Mouse (Mus musculus): ENCODE results near the gene Trp53. TPM values are rescaled to one million over a fixed set of nuclear protein-coding genes. Genes with fewer than 3 reads are reported as not detected.

Trp53 gene
- polyA plus RNA-seq, 1 experiment from 2014 or later = 169 TPM

DNA sequence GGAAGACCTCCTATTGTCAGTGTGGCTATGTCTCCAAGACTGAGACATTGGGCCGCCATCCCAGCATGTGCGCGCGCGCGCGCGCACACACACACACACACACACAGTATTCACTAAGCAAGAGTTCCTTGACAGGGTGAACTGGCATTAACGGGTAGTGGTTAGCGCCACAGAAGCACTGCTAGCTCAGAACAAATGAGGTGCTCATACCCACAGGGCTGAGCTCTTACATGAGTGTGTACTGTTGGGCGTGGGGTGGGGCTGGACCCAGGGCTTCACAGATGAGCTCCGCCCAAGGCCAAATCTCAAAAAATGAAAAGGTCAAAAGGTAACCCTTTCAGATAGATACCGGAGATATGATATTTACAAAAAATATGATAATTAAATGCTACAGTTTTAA, 4.8 kb downstream of the Trp53 start:
- ATAC-seq (ENCODE audit: insufficient read depth, low FRiP score, low TSS enrichment) (no peak), DNase-seq (ENCODE audit: low spot score) (no peak)
- 97% methylated on average over 13 of the region's 13 CpGs for WGBS
- peaks cover 4% of the 10 kb centered on the region; the same call in 1 of the 2 replicates for H3K4me1 ChIP-seq (ENCODE audit: control insufficient read depth, insufficient read depth, low read length)
- H3K4me2 ChIP-seq (ENCODE audit: low read depth) = no peak overlapping the region
- H3K36me3 ChIP-seq (ENCODE audit: control insufficient read depth, insufficient read depth, low read length) = peaks cover 20% of the 10 kb centered on the region
- no peak overlapping the region for H3K4me3 ChIP-seq (ENCODE audit: low read depth, low read length)
- H3K27ac ChIP-seq (ENCODE audit: low read depth, low read length) = no peak overlapping the region
- H3K9ac ChIP-seq (ENCODE audit: low read length) = no peak overlapping the region
- H3K9me3 ChIP-seq (ENCODE audit: control insufficient read depth, low read length) = no peaks in the 10 kb centered on the region
- H3K27me3 ChIP-seq (ENCODE audit: control insufficient read depth, insufficient read depth, low read length) = no peaks in the 10 kb centered on the region

DNA sequence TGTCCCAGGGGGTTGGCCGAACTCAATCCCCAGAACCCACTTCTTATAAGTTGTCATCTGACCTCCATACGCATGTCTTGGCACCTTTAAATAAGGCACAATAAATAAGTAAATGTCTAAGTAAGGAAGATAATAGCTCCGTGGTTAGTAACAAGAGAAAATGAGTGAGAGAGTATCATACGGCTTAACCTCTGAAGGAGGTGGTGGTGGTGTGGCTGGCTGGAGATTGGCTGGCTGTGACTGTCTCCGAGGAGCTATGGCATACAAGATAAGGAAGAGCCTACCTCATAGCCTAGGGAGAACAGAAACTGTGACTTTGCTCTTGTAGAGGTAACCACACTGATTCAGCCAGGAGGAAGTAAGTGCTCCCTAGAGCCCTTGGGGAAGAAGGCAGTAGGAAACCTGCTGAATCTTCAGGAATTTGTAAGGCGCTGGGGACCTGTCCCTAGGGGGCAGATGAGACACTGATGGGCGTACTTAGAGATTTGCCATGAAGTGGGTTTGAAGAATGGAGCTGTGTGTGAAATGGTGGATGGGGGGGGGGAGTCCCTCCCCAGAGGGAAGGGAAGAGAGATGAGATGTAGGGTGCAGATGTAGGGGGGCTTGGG, 5.7 kb downstream of the Trp53 start:
- peaks cover 26% of the 10 kb centered on the region for H3K36me3 ChIP-seq (ENCODE audit: control insufficient read depth, insufficient read depth, low read length)
- peaks cover 4% of the 10 kb centered on the region; the same call in 1 of the 2 replicates for H3K4me1 ChIP-seq (ENCODE audit: control insufficient read depth, insufficient read depth, low read length)
- H3K27ac ChIP-seq (ENCODE audit: low read depth, low read length) = no peak overlapping the region
- H3K9ac ChIP-seq (ENCODE audit: low read length) = no peak overlapping the region
- H3K4me2 ChIP-seq (ENCODE audit: low read depth) = no peak overlapping the region
- no peak overlapping the region for H3K4me3 ChIP-seq (ENCODE audit: low read depth, low read length)
- DNase-seq (ENCODE audit: low spot score) (no peak), ATAC-seq (ENCODE audit: insufficient read depth, low FRiP score, low TSS enrichment) (no peak)
- 82% methylated on average over 7 of the region's 7 CpGs for WGBS
- no peaks in the 10 kb centered on the region for H3K27me3 ChIP-seq (ENCODE audit: control insufficient read depth, insufficient read depth, low read length)
- no peaks in the 10 kb centered on the region for H3K9me3 ChIP-seq (ENCODE audit: control insufficient read depth, low read length)

DNA sequence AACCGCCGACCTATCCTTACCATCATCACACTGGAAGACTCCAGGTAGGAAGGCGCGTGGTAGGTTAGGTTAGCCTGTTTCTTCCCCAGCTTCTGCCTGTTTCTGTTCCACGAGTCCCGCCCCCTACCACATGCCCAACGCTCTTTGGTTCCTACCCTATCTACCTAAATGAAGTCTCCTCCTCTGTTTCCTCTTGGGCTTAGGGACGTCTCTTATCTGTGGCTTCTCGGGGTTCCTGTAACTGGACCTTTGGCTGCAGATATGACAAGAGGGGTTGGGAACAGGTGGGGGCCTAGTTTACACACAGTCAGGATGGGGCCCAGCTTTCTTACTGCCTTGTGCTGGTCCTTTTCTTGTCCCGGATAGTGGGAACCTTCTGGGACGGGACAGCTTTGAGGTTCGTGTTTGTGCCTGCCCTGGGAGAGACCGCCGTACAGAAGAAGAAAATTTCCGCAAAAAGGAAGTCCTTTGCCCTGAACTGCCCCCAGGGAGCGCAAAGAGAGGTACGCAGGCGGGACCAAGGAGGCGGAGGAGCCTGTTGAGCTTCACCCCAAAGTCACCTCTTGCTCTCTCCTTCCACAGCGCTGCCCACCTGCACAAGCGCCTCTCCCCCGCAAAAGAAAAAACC, 9.2 kb downstream of the Trp53 start:
- H3K27ac ChIP-seq (ENCODE audit: low read depth, low read length) = no peak overlapping the region
- 96% methylated on average over 22 of the region's 22 CpGs for WGBS
- H3K4me3 ChIP-seq (ENCODE audit: low read depth, low read length) = no peak overlapping the region
- H3K9me3 ChIP-seq (ENCODE audit: control insufficient read depth, low read length) = no peaks in the 10 kb centered on the region
- H3K4me2 ChIP-seq (ENCODE audit: low read depth) = no peak overlapping the region
- H3K36me3 ChIP-seq (ENCODE audit: control insufficient read depth, insufficient read depth, low read length) = peaks cover 28% of the 10 kb centered on the region
- ATAC-seq (ENCODE audit: insufficient read depth, low FRiP score, low TSS enrichment) (no peak), DNase-seq (ENCODE audit: low spot score) (no peak)
- no peaks in the 10 kb centered on the region for H3K4me1 ChIP-seq (ENCODE audit: control insufficient read depth, insufficient read depth, low read length)
- no peaks in the 10 kb centered on the region for H3K27me3 ChIP-seq (ENCODE audit: control insufficient read depth, insufficient read depth, low read length)
- no peak overlapping the region for H3K9ac ChIP-seq (ENCODE audit: low read length)

DNA sequence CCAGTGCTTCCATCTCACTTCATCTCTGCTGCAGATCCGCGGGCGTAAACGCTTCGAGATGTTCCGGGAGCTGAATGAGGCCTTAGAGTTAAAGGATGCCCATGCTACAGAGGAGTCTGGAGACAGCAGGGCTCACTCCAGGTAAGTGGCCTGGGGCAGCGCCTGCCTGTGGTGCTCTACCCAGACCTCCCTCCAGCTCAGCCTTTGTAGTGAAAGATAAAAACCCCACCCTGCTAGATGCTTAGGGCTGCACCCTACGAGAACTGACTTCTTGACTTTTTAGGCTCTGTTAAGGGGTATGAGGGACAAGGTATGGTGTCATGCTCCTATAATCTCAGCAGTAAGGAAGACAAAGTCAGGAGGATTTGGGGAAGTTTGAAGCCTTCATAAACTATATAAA, 10.5 kb downstream of the Trp53 start:
- Histone ChIP-seq H3K27me3 (ENCODE audit: control insufficient read depth, insufficient read depth, low read length) (no peaks in the 10 kb centered on the region), H3K27ac (ENCODE audit: low read depth, low read length) (no peak overlapping the region), H3K4me3 (ENCODE audit: low read depth, low read length) (no peak overlapping the region), H3K9ac (ENCODE audit: low read length) (no peak overlapping the region), H3K9me3 (ENCODE audit: control insufficient read depth, low read length) (no peaks in the 10 kb centered on the region), H3K4me2 (ENCODE audit: low read depth) (no peak overlapping the region), H3K36me3 (ENCODE audit: control insufficient read depth, insufficient read depth, low read length) (peaks cover 28% of the 10 kb centered on the region), H3K4me1 (ENCODE audit: control insufficient read depth, insufficient read depth, low read length) (no peaks in the 10 kb centered on the region)
- DNase-seq (ENCODE audit: low spot score) = no peak
- WGBS = 96% methylated on average over 8 of the region's 8 CpGs
- ATAC-seq (ENCODE audit: insufficient read depth, low FRiP score, low TSS enrichment) = no peak

DNA sequence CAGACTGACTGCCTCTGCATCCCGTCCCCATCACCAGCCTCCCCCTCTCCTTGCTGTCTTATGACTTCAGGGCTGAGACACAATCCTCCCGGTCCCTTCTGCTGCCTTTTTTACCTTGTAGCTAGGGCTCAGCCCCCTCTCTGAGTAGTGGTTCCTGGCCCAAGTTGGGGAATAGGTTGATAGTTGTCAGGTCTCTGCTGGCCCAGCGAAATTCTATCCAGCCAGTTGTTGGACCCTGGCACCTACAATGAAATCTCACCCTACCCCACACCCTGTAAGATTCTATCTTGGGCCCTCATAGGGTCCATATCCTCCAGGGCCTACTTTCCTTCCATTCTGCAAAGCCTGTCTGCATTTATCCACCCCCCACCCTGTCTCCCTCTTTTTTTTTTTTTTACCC, 11.3 kb downstream of the Trp53 start:
- Histone ChIP-seq H3K27me3 (ENCODE audit: control insufficient read depth, insufficient read depth, low read length) (no peaks in the 10 kb centered on the region), H3K4me3 (ENCODE audit: low read depth, low read length) (no peak overlapping the region), H3K9ac (ENCODE audit: low read length) (no peak overlapping the region), H3K27ac (ENCODE audit: low read depth, low read length) (no peak overlapping the region), H3K4me2 (ENCODE audit: low read depth) (no peak overlapping the region), H3K36me3 (ENCODE audit: control insufficient read depth, insufficient read depth, low read length) (peaks cover 28% of the 10 kb centered on the region), H3K4me1 (ENCODE audit: control insufficient read depth, insufficient read depth, low read length) (no peaks in the 10 kb centered on the region), H3K9me3 (ENCODE audit: control insufficient read depth, low read length) (no peaks in the 10 kb centered on the region)
- DNase-seq (ENCODE audit: low spot score) = no peak
- 80% methylated on average over 3 of the region's 3 CpGs for WGBS
- ATAC-seq (ENCODE audit: insufficient read depth, low FRiP score, low TSS enrichment) = no peak

DNA sequence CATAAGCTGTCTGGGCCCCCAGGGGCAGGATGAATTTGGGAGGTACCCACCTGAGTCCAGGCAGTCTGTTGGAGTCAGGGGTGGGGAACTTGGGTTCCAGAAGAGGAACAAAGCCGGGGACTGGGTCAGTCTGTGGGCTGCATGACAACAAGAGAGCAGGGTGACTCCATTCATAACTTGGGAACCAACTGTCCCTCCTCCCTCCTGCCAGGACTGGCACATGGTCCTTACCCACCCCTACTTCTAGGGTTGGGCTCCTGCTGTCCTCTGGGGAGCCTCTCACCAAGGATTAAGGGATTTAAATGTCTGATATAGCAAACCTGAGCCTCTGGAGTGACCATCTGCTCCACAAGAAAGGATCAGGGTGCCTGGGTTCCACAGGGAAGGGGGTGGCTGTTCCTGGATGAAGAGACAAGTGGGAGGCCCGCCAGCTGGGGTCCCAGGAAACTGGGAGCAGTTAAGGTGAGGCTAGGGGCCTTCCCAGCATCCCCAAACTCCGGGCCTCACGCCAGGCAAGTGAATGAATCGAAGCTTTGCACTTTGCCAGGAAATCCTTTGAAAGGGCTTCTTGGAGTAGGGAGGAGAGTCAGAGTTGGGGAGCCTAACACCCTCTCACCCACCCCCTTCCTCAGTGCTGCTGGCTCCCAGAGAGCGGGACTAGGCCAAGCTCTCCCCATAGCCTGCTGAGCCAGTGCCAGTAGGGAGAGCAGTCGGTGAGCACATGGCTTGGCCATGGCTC, 11.9 kb downstream of the Trp53 start:
- Histone ChIP-seq H3K27me3 (ENCODE audit: control insufficient read depth, insufficient read depth, low read length) (no peaks in the 10 kb centered on the region), H3K4me1 (ENCODE audit: control insufficient read depth, insufficient read depth, low read length) (no peaks in the 10 kb centered on the region), H3K36me3 (ENCODE audit: control insufficient read depth, insufficient read depth, low read length) (peaks cover 28% of the 10 kb centered on the region), H3K9ac (ENCODE audit: low read length) (no peak overlapping the region), H3K4me3 (ENCODE audit: low read depth, low read length) (no peak overlapping the region), H3K4me2 (ENCODE audit: low read depth) (no peak overlapping the region), H3K9me3 (ENCODE audit: control insufficient read depth, low read length) (no peaks in the 10 kb centered on the region), H3K27ac (ENCODE audit: low read depth, low read length) (no peak overlapping the region)
- DNase-seq (ENCODE audit: low spot score) (no peak), ATAC-seq (ENCODE audit: insufficient read depth, low FRiP score, low TSS enrichment) (no peak)
- WGBS = 84% methylated on average over 7 of the region's 7 CpGs

DNA sequence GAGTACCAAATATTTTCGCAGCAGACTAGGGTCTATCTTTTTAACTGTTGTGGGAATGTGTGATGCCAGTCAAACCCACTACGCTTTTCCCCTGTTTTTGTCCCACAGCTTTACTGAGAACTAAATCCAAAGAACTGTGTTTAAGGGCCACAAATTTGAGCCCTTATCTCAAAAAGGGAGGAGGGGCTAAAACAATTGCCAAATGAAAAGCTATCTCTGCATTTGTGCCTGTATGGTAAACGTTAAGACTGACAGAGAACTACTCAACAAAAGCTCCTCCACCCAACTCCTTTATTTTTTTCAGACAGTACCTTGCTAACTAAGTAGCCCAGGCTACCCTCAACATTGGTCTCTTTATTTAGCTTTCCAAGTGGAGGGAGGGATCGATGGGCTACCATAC, 12.6 kb downstream of the Trp53 start:
- WGBS = 93% methylated on average over 4 of the region's 4 CpGs

DNA sequence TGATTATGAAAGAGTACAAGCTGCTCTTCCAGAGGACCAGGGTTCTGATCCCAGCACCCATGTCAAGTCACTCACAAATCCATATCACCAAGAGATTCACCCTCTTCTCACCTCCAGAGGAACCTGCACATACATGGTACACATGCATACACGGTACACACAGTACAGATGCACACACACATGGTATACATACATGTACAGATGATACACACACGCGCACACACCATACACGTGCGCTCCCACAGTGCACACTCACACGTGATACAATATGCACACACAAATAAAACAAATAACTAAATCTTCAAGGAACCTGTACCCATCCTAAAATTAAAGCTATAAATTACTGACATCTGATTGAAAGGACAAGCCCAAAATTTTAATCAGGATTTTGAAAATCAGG, 14.7 kb downstream of the Trp53 start:
- Histone ChIP-seq H3K4me1 (ENCODE audit: control insufficient read depth, insufficient read depth, low read length) (peaks cover 4% of the 10 kb centered on the region; the same call in 1 of the 2 replicates), H3K9me3 (ENCODE audit: control insufficient read depth, low read length) (no peaks in the 10 kb centered on the region), H3K27ac (ENCODE audit: low read depth, low read length) (no peak overlapping the region), H3K4me3 (ENCODE audit: low read depth, low read length) (no peak overlapping the region), H3K36me3 (ENCODE audit: control insufficient read depth, insufficient read depth, low read length) (peaks cover 10% of the 10 kb centered on the region), H3K9ac (ENCODE audit: low read length) (no peak overlapping the region), H3K4me2 (ENCODE audit: low read depth) (no peak overlapping the region), H3K27me3 (ENCODE audit: control insufficient read depth, insufficient read depth, low read length) (no peaks in the 10 kb centered on the region)
- DNase-seq (ENCODE audit: low spot score) = no peak
- no peak for ATAC-seq (ENCODE audit: insufficient read depth, low FRiP score, low TSS enrichment)
- 96% methylated on average over 6 of the region's 6 CpGs for WGBS

More for the DNA sequence above, 12.6 kb downstream of the Trp53 start:
- peaks cover 24% of the 10 kb centered on the region for H3K36me3 ChIP-seq (ENCODE audit: control insufficient read depth, insufficient read depth, low read length)
- no peak overlapping the region for H3K4me2 ChIP-seq (ENCODE audit: low read depth)
- no peaks in the 10 kb centered on the region for H3K9me3 ChIP-seq (ENCODE audit: control insufficient read depth, low read length)
- no peaks in the 10 kb centered on the region for H3K27me3 ChIP-seq (ENCODE audit: control insufficient read depth, insufficient read depth, low read length)
- no peak for DNase-seq (ENCODE audit: low spot score)
- no peak overlapping the region for H3K9ac ChIP-seq (ENCODE audit: low read length)
- H3K4me1 ChIP-seq (ENCODE audit: control insufficient read depth, insufficient read depth, low read length) = no peaks in the 10 kb centered on the region
- ATAC-seq (ENCODE audit: insufficient read depth, low FRiP score, low TSS enrichment) = no peak
- H3K27ac ChIP-seq (ENCODE audit: low read depth, low read length) = no peak overlapping the region
- no peak overlapping the region for H3K4me3 ChIP-seq (ENCODE audit: low read depth, low read length)

DNA sequence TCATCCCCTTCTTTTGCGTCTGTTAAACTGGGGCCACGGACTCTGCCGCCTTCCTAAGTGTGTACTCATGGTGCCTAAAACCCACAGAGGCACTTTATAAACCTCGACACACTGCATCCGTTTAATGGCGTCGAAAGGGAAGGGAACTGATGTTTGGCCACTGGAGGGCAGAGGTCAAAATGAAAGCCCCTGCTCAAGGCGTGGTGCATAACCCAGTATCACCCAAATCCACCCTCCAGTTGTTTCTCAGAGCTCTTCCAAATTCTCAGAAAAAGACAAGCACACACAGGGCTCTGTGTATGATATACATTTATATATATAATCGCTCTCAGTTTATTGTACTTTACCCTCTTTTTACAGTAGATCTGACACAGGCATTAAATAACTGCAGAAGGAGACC, 19.3 kb downstream of the Trp53 start:
- WGBS = 7% methylated on average over 9 of the region's 9 CpGs
- Histone ChIP-seq H3K9ac (ENCODE audit: low read length) (no peak overlapping the region), H3K4me3 (ENCODE audit: low read depth, low read length) (no peak overlapping the region), H3K36me3 (ENCODE audit: control insufficient read depth, insufficient read depth, low read length) (no peaks in the 10 kb centered on the region), H3K9me3 (ENCODE audit: control insufficient read depth, low read length) (no peaks in the 10 kb centered on the region), H3K4me2 (ENCODE audit: low read depth) (no peak overlapping the region), H3K4me1 (ENCODE audit: control insufficient read depth, insufficient read depth, low read length) (peaks cover 8% of the 10 kb centered on the region), H3K27me3 (ENCODE audit: control insufficient read depth, insufficient read depth, low read length) (0 out of 2 replicates have a peak, but pooled peaks cover 5% of the 10 kb centered on the region), H3K27ac (ENCODE audit: low read depth, low read length) (no peak overlapping the region)
- ATAC-seq (ENCODE audit: insufficient read depth, low FRiP score, low TSS enrichment) (no peak), DNase-seq (ENCODE audit: low spot score) (no peak)

Data from neural tube, embryonic 11.5 days (tissue).